22 mouse cellular contexts compared by ENCODE assay signal in genomic region chr11:101046440-101046839, GRCm38 (mm10). TPM values are rescaled to one million over a fixed set of nuclear protein-coding genes. Genes with fewer than 3 reads are reported as not detected.
DNase-seq lines count a peak whose midpoint lies in the region; ATAC-seq lines count a peak whose summit lies in the region.
"Had no signal": no experiment of that assay in that cellular context is flagged by ENCODE, and none has a peak within 500 bp of the region (broad histone marks: within the 10 kb centered on the region; RNA-seq: fewer than 3 reads in every experiment).

No protein-coding gene starts in this region.

- 44% methylated on average over 9 of the region's 9 CpGs for WGBS in liver, embryonic 16.5 days (ENCODE audit: insufficient replicate concordance)
- 44% methylated on average over 9 of the region's 9 CpGs for WGBS in liver, embryonic 12.5 days (ENCODE audit: insufficient replicate concordance)

- no peak overlapping the region for H3K9ac ChIP-seq in liver, embryonic 16.5 days (ENCODE audit: low read depth, low read length)
- H3K9ac ChIP-seq in liver, embryonic 12.5 days: no peak overlapping the region
- H3K9ac ChIP-seq: embryonic facial prominence, embryonic 13.5 days; hindbrain, embryonic 13.5 days; limb, embryonic 15.5 days; midbrain, embryonic 13.5 days had no signal

- no peak overlapping the region for H3K27ac ChIP-seq in liver, embryonic 16.5 days (ENCODE audit: low read length)
- H3K27ac ChIP-seq in liver, embryonic 12.5 days: no peak overlapping the region
- peak overlapping the region; percentile 25; the same call in 1 of the 2 replicates for H3K27ac ChIP-seq in brown adipose tissue, adult 24 weeks (replicated peaks; ENCODE audit: low read depth, low read length)
- H3K27ac ChIP-seq: embryonic facial prominence, embryonic 13.5 days; hindbrain, embryonic 13.5 days; limb, embryonic 15.5 days; macrophage; midbrain, embryonic 13.5 days had no signal

- peaks cover 88% of the 10 kb centered on the region for H3K36me3 ChIP-seq in liver, embryonic 16.5 days (ENCODE audit: control insufficient read depth, insufficient read depth)
- H3K36me3 ChIP-seq in liver, embryonic 12.5 days: peaks cover 100% of the 10 kb centered on the region

- no peaks in the 10 kb centered on the region for H3K9me3 ChIP-seq in liver, embryonic 16.5 days (replicated peaks; ENCODE audit: control insufficient read depth, low read length)
- H3K9me3 ChIP-seq in liver, embryonic 12.5 days (replicated peaks): no peaks in the 10 kb centered on the region
- H3K9me3 ChIP-seq: embryonic facial prominence, embryonic 13.5 days; hindbrain, embryonic 13.5 days; limb, embryonic 15.5 days; midbrain, embryonic 13.5 days had no signal

- peak; percentile 21; the same call in 1 of the 2 replicates for ATAC-seq in liver, embryonic 16.5 days (ENCODE audit: low read depth)
- no peak for ATAC-seq in liver, embryonic 12.5 days
- ATAC-seq: forebrain, embryonic 16.5 days; midbrain, embryonic 13.5 days had no signal

- no peaks in the 10 kb centered on the region for H3K27me3 ChIP-seq in liver, embryonic 16.5 days (ENCODE audit: control insufficient read depth, insufficient read depth, low read depth, low read length)
- H3K27me3 ChIP-seq in liver, embryonic 12.5 days (replicated peaks): no peaks in the 10 kb centered on the region
- H3K27me3 ChIP-seq: CH12.LX; embryonic facial prominence, embryonic 13.5 days; hindbrain, embryonic 13.5 days; limb, embryonic 15.5 days; midbrain, embryonic 13.5 days had no signal

- no peak overlapping the region for H3K4me2 ChIP-seq in liver, embryonic 16.5 days (ENCODE audit: low read depth, low read length)
- no peak overlapping the region for H3K4me2 ChIP-seq in liver, embryonic 12.5 days
- H3K4me2 ChIP-seq: embryonic facial prominence, embryonic 13.5 days; hindbrain, embryonic 13.5 days; limb, embryonic 15.5 days; midbrain, embryonic 13.5 days had no signal

- peak; percentile 56 for DNase-seq in CD4-positive, CD25-positive, alpha-beta regulatory T cell, adult 2 months (ENCODE audit: low read depth, low spot score)
- DNase-seq in thymus, postnatal 25 days: peak; percentile 55
- DNase-seq in Muller cell, postnatal 12 days (ENCODE audit: inconsistent ontology term): no peak
- no peak for DNase-seq in urinary bladder, postnatal 4 days (ENCODE audit: low spot score in 2 of 2)
- DNase-seq: adrenal gland, adult 2 months; cerebellum, adult 9-11 months; gastrocnemius, postnatal 25 days; kidney, adult 8-10 months; kidney, postnatal 14 days; right cerebral cortex, postnatal 25 days had no signal

- H3K4me3 ChIP-seq in liver, embryonic 16.5 days (ENCODE audit: low read depth, low read length): no peak overlapping the region
- no peak overlapping the region for H3K4me3 ChIP-seq in liver, embryonic 12.5 days
- H3K4me3 ChIP-seq in brown adipose tissue, adult 24 weeks (ENCODE audit: insufficient read depth, low read depth, low read length): no peak overlapping the region
- H3K4me3 ChIP-seq: embryonic facial prominence, embryonic 13.5 days; hindbrain, embryonic 13.5 days; limb, embryonic 15.5 days; midbrain, embryonic 13.5 days; myocyte had no signal

- H3K4me1 ChIP-seq in liver, embryonic 16.5 days (ENCODE audit: control insufficient read depth, low read depth, low read length): no peaks in the 10 kb centered on the region
- peaks cover 12% of the 10 kb centered on the region; the same call in 1 of the 2 replicates for H3K4me1 ChIP-seq in liver, embryonic 12.5 days
- peaks cover 3% of the 10 kb centered on the region; the same call in 1 of the 2 replicates for H3K4me1 ChIP-seq in brown adipose tissue, adult 24 weeks (ENCODE audit: control insufficient read depth, insufficient read depth, insufficient read length, low read length)
- H3K4me1 ChIP-seq: embryonic facial prominence, embryonic 13.5 days; hindbrain, embryonic 13.5 days; limb, embryonic 15.5 days; midbrain, embryonic 13.5 days had no signal

RNA-seq across cellular contexts. Expression of gene Naglu, which starts 23.4 kb away (rescaled TPM):
- 7.1 and 7.2 TPM in 2 replicates for polyA plus RNA-seq in liver, embryonic 16.5 days (2015; fragmentation: Nextera tagmentation; extraction: Ambion mirVana)
- 6.3 and 7.0 TPM in 2 replicates for polyA plus RNA-seq in liver, embryonic 12.5 days (2016; fragmentation: Nextera tagmentation; extraction: Ambion mirVana)
- 4.4 and 7.1 TPM in 2 replicates for polyA plus RNA-seq in brown adipose tissue, adult 24 weeks (2012; ENCODE audit: insufficient read depth, insufficient read length, missing spikeins)

RNA-seq across cellular contexts. Expression of gene Hsd17b1, which starts 31.8 kb away (rescaled TPM):
- polyA plus RNA-seq in liver, embryonic 16.5 days (2015; fragmentation: Nextera tagmentation; extraction: Ambion mirVana): 0.28 and 0.30 TPM in 2 replicates
- 0.08 TPM in 1 of 2 replicates, not detected in the other for polyA plus RNA-seq in liver, embryonic 12.5 days (2016; fragmentation: Nextera tagmentation; extraction: Ambion mirVana)
- not detected in 2 replicates for polyA plus RNA-seq in brown adipose tissue, adult 24 weeks (2012; ENCODE audit: insufficient read depth, insufficient read length, missing spikeins)
- polyA plus RNA-seq: intestine, embryonic 14.5 days; midbrain, embryonic 13.5 days had no signal

RNA-seq across cellular contexts. Expression of gene Coasy, which starts 35.9 kb away (rescaled TPM):
- polyA plus RNA-seq in liver, embryonic 16.5 days (2015; fragmentation: Nextera tagmentation; extraction: Ambion mirVana): 20.1 and 20.5 TPM in 2 replicates
- 26.4 and 28.5 TPM in 2 replicates for polyA plus RNA-seq in liver, embryonic 12.5 days (2016; fragmentation: Nextera tagmentation; extraction: Ambion mirVana)
- 98.3 and 102 TPM in 2 replicates for polyA plus RNA-seq in brown adipose tissue, adult 24 weeks (2012; ENCODE audit: insufficient read depth, insufficient read length, missing spikeins)

RNA-seq across cellular contexts. Expression of gene Atp6v0a1, which starts 37.2 kb away (rescaled TPM):
- polyA plus RNA-seq in liver, embryonic 16.5 days (2015; fragmentation: Nextera tagmentation; extraction: Ambion mirVana): 47.5 and 49.9 TPM in 2 replicates
- polyA plus RNA-seq in liver, embryonic 12.5 days (2016; fragmentation: Nextera tagmentation; extraction: Ambion mirVana): 56.5 and 57.6 TPM in 2 replicates
- polyA plus RNA-seq in brown adipose tissue, adult 24 weeks (2012; ENCODE audit: insufficient read depth, insufficient read length, missing spikeins): 26.1 and 26.7 TPM in 2 replicates

RNA-seq across cellular contexts. Expression of gene Mlx, which starts 40.6 kb away (rescaled TPM):
- 23.8 and 24.5 TPM in 2 replicates for polyA plus RNA-seq in liver, embryonic 16.5 days (2015; fragmentation: Nextera tagmentation; extraction: Ambion mirVana)
- 34.9 and 35.7 TPM in 2 replicates for polyA plus RNA-seq in liver, embryonic 12.5 days (2016; fragmentation: Nextera tagmentation; extraction: Ambion mirVana)
- polyA plus RNA-seq in brown adipose tissue, adult 24 weeks (2012; ENCODE audit: insufficient read depth, insufficient read length, missing spikeins): 55.0 and 67.5 TPM in 2 replicates

Comparison
In these comparisons a context has a peak if more than half of its experiments do, and no peak if none do; other contexts are left out.
1. DNase-seq: peak in CD4-positive, CD25-positive, alpha-beta regulatory T cell, adult 2 months (single experiment) and thymus, postnatal 25 days (single experiment); none in Muller cell, postnatal 12 days (single experiment) and urinary bladder, postnatal 4 days (0 of 2).